Mouse (Mus musculus): ENCODE measurements at regions not wholly inside any gene's neighbourhood (a gene's known extent, or its start where the extent isn't known, plus 50 kb on each side); places are given as distances from the start of the nearest gene placed in this dataset.

DNA sequence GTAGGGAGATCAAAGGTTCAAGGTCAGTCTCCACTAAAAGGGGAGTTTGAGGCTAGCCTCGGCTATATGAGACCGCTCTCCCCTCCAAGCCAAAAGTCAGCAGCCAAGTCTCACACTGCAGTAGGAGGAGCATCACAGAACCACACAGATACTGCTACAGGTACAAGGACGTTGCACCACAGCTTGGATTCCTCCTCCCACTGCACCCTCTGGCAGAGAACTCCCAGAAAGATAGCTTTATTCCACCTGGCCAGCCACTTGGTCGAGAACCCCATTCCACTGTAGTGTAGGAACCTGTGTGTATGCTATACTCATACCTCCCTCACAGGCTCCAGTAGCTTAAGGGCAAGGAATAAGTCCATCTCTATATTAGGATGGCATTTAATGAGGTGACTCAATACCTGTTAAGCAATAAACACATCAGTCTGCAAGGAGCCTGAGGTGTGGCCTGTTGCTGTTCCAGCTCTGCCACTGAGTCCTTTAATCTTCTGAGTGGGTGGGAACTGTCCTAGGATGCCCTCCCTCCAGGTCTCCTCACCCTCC is 254.0 kb downstream of the Sox4 start:
- Histone ChIP-seq H3K9me3 (ENCODE audit: low read length) (no peaks in the 10 kb centered on the region), H3K4me3 (ENCODE audit: low read depth, low read length) (no peak overlapping the region), H3K27me3 (replicated peaks; ENCODE audit: insufficient read depth, low read length) (no peaks in the 10 kb centered on the region), H3K36me3 (ENCODE audit: insufficient read depth, low read length) (no peaks in the 10 kb centered on the region), H3K27ac (ENCODE audit: low read length) (no peak overlapping the region), H3K4me1 (ENCODE audit: insufficient read depth, low read depth, low read length) (no peaks in the 10 kb centered on the region), H3K4me2 (replicated peaks; ENCODE audit: low read depth, low read length) (no peak overlapping the region), H3K9ac (replicated peaks; ENCODE audit: low read depth) (no peak overlapping the region)
- 92% methylated on average over 4 of the region's 4 CpGs for WGBS
- ATAC-seq = no peak
- TF ChIP-seq EP300 (IDR thresholded peaks at IDR 0.05) (no peak), CTCF (IDR thresholded peaks at IDR 0.05) (no peak)
- DNase-seq (ENCODE audit: low spot score) = no peak

DNA sequence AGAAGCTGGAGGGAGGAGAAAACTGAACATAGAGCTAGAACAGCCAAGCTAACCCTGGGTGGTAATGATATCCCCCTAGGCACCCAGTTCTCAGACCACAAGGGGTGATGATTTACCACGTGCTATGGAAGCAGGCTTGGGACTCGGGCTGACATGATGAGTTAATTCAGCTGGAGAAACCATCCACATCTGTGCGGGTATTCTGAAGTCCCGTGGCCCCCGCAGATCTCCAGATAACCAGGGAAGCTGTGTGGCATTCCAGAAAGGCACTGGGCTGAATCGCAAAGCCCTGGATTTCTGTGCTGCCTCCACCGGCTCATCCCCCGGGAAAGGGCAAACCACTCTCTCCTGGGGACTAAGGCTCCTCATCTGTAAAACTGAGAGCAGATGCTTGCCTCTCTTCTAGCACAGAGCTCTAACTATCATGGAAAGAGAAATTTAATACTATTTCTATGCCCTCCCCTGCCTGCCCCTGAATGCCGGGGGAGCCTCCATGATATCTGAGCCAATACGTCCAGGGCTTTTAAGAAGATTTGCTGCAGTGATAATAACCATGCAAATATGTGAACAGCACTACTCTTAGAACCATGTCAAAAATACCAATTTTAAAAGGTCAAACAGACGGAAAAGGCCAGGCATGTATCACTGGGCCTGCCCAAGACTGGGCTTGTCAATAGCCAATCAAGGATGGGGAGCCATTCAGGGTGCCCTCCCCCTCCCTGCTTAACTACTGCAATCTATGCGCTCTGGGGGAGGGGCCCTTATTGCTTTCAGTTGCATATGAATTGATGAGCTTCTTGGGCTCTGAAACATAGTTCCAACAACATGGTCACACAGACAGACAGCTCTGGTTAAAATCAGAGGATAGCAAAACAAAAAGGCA is 255.5 kb downstream of the Sox4 start:
- H3K27ac ChIP-seq (ENCODE audit: low read length) = no peak overlapping the region
- no peaks in the 10 kb centered on the region for H3K9me3 ChIP-seq (ENCODE audit: low read length)
- no peaks in the 10 kb centered on the region for H3K36me3 ChIP-seq (ENCODE audit: insufficient read depth, low read length)
- H3K4me3 ChIP-seq (ENCODE audit: low read depth, low read length) = no peak overlapping the region
- no peak for ATAC-seq
- no peaks in the 10 kb centered on the region for H3K4me1 ChIP-seq (ENCODE audit: insufficient read depth, low read depth, low read length)
- no peak for TF ChIP-seq CTCF (IDR thresholded peaks at IDR 0.05)
- TF ChIP-seq EP300 (IDR thresholded peaks at IDR 0.05) = no peak
- 41% methylated on average over 12 of the region's 12 CpGs for WGBS
- no peak overlapping the region for H3K9ac ChIP-seq (replicated peaks; ENCODE audit: low read depth)
- DNase-seq (ENCODE audit: low spot score) = no peak
- H3K4me2 ChIP-seq (replicated peaks; ENCODE audit: low read depth, low read length) = no peak overlapping the region
- H3K27me3 ChIP-seq (replicated peaks; ENCODE audit: insufficient read depth, low read length) = no peaks in the 10 kb centered on the region

DNA sequence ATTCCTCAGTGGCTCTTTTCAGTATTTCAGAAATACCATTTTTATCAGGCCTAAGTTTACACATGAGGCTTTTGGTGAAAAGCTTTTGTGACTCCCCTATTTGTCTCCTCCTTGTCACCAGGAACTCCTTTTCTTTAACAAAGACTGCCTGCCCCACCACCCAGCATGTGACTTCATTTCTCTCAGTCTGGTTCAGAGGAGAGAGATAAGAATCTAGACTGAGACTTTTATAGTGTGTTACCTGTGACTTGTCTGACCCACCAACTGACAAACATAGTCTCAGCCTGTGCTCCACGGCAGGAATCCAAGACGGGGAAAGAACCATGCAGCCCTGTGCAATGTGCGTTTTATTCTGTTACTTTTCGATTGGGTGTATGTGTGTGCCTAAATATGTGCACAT is 260.4 kb downstream of the Sox4 start:
- H3K27me3 ChIP-seq (replicated peaks; ENCODE audit: insufficient read depth, low read length) = no peaks in the 10 kb centered on the region
- ATAC-seq = peak; percentile 30; the same call in 1 of the 2 replicates
- H3K4me2 ChIP-seq (replicated peaks; ENCODE audit: low read depth, low read length) = no peak overlapping the region
- no peak overlapping the region for H3K27ac ChIP-seq (ENCODE audit: low read length)
- WGBS = 41% methylated on average over 4 of the region's 4 CpGs
- H3K9ac ChIP-seq (replicated peaks; ENCODE audit: low read depth) = no peak overlapping the region
- no peaks in the 10 kb centered on the region for H3K4me1 ChIP-seq (ENCODE audit: insufficient read depth, low read depth, low read length)
- H3K9me3 ChIP-seq (ENCODE audit: low read length) = no peaks in the 10 kb centered on the region
- no peak for TF ChIP-seq CTCF (IDR thresholded peaks at IDR 0.05)
- TF ChIP-seq EP300 (IDR thresholded peaks at IDR 0.05) = no peak; the same call in 1 of the 2 replicates
- H3K4me3 ChIP-seq (ENCODE audit: low read depth, low read length) = no peak overlapping the region
- no peak for DNase-seq (ENCODE audit: low spot score)
- no peaks in the 10 kb centered on the region for H3K36me3 ChIP-seq (ENCODE audit: insufficient read depth, low read length)

DNA sequence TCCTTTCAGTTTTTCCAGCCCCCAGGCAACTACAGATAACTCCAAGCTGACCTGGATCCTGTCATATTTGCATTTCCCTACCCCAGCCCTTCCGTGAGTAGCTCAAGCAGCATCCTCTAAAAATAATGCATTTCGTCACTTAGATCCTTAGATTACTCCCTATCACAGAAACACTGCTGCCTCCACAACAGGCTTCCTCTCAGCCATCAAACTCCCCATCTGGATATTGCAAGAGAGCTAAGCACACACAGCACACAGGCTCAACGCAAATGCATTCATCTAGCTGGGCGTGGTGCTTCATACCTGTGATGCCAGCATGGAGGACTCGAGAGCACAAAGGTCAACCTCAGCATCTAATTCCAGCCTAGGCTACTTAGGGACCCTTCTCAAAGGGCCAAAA is 260.9 kb downstream of the Sox4 start:
- TF ChIP-seq EP300 (IDR thresholded peaks at IDR 0.05) (no peak), CTCF (IDR thresholded peaks at IDR 0.05) (no peak)
- no peaks in the 10 kb centered on the region for H3K27me3 ChIP-seq (replicated peaks; ENCODE audit: insufficient read depth, low read length)
- no peaks in the 10 kb centered on the region for H3K36me3 ChIP-seq (ENCODE audit: insufficient read depth, low read length)
- H3K9ac ChIP-seq (replicated peaks; ENCODE audit: low read depth) = no peak overlapping the region
- ATAC-seq (peak; percentile 67), DNase-seq (ENCODE audit: low spot score) (peak; percentile 40)
- H3K27ac ChIP-seq (ENCODE audit: low read length) = no peak overlapping the region
- no peaks in the 10 kb centered on the region for H3K4me1 ChIP-seq (ENCODE audit: insufficient read depth, low read depth, low read length)
- no peak overlapping the region for H3K4me3 ChIP-seq (ENCODE audit: low read depth, low read length)
- 59% methylated on average over 5 of the region's 5 CpGs for WGBS
- no peaks in the 10 kb centered on the region for H3K9me3 ChIP-seq (ENCODE audit: low read length)
- H3K4me2 ChIP-seq (replicated peaks; ENCODE audit: low read depth, low read length) = 0 out of 2 replicates have a peak overlapping the region, but pooled peaks have one; percentile 0

DNA sequence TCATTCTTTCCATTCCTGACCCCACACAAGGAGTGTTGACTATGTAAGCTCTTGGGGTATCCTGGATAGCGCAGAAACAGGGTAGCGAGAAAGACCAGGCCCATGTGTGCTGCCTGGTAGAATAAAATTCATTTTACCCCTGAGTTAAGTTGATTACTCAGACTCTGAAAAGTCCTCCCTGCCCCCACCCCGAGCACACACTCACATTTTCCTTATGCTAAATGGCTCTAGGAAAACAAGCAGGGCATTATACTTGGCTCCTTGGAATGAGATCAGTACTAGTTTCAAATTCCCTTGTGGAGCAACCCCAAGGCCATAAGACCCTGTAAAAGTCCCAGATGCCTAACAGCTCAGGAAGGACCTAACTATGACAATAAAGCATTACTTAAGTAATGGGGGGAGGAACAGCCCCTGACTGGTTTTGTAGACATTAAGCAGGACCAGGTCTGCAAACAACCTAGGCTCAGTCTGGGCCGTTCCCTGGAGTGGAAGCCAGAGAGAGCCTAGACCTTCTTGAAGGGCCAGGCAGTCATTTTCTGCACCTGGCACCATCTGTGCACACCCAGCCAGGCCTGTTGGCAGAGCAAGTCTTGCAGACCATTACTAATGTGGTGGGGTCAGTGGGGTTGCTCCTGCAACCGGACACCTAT is 262.9 kb downstream of the Sox4 start:
- ATAC-seq = no peak
- TF ChIP-seq EP300 (IDR thresholded peaks at IDR 0.05) = no peak
- no peak for TF ChIP-seq CTCF (IDR thresholded peaks at IDR 0.05)
- no peak overlapping the region for H3K27ac ChIP-seq (ENCODE audit: low read length)

DNA sequence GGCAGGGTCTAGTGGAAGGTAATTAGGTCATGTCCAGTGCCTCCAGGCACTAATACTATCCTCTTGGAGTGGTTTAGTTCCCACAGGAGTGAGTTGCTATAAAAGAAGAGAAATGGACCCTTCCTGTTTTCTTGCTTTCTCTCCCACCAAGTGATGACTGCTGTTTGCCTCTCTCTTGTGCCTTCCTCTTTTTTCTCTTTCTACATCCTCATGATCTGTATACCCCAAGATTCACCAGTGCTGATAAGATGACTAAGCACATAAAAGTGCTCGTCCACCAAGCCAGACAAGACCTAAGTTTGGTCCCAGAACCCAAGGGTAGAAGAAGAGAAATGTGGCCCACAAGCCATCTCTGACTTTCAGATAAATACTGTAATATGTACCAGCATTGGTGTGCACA is 265.7 kb downstream of the Sox4 start:
- no peaks in the 10 kb centered on the region for H3K9me3 ChIP-seq (ENCODE audit: low read length)
- no peak overlapping the region for H3K9ac ChIP-seq (replicated peaks; ENCODE audit: low read depth)
- H3K36me3 ChIP-seq (ENCODE audit: insufficient read depth, low read length) = no peaks in the 10 kb centered on the region
- no peak overlapping the region for H3K4me3 ChIP-seq (ENCODE audit: low read depth, low read length)
- ATAC-seq (no peak), DNase-seq (ENCODE audit: low spot score) (no peak)
- WGBS = 59% methylated on average over 1 of the region's 1 CpGs
- no peak overlapping the region for H3K27ac ChIP-seq (ENCODE audit: low read length)
- no peak overlapping the region for H3K4me2 ChIP-seq (replicated peaks; ENCODE audit: low read depth, low read length)
- H3K4me1 ChIP-seq (ENCODE audit: insufficient read depth, low read depth, low read length) = no peaks in the 10 kb centered on the region
- TF ChIP-seq EP300 (IDR thresholded peaks at IDR 0.05) = no peak
- H3K27me3 ChIP-seq (replicated peaks; ENCODE audit: insufficient read depth, low read length) = no peaks in the 10 kb centered on the region

More for the DNA sequence above, 262.9 kb downstream of the Sox4 start:
- Histone ChIP-seq H3K4me2 (replicated peaks; ENCODE audit: low read depth, low read length) (no peak overlapping the region), H3K4me1 (ENCODE audit: insufficient read depth, low read depth, low read length) (no peaks in the 10 kb centered on the region), H3K9me3 (ENCODE audit: low read length) (no peaks in the 10 kb centered on the region), H3K9ac (replicated peaks; ENCODE audit: low read depth) (no peak overlapping the region), H3K27me3 (replicated peaks; ENCODE audit: insufficient read depth, low read length) (no peaks in the 10 kb centered on the region), H3K4me3 (ENCODE audit: low read depth, low read length) (no peak overlapping the region), H3K36me3 (ENCODE audit: insufficient read depth, low read length) (no peaks in the 10 kb centered on the region)
- 63% methylated on average over 5 of the region's 5 CpGs for WGBS
- DNase-seq (ENCODE audit: low spot score) = no peak

Data from lung, postnatal 0 days (tissue).